Mouse (Mus musculus) myocyte (in vitro differentiated cells): ENCODE data around the gene Rcor2. TPM values are rescaled to one million over a fixed set of nuclear protein-coding genes. Genes with fewer than 3 reads are reported as not detected.
A peak's percentile ranks its signal among the peaks of the same experiment; 100 is the strongest.

ENCODE experiments used
- H3K27me3 ChIP-seq: one replicate; pipeline ENCODE4 v1.6.1; 2011; ENCODE audit not compliant: control insufficient read depth, insufficient read depth, insufficient read length
- H3K36me3 ChIP-seq: one replicate; pipeline ENCODE4 v1.6.1; 2011; ENCODE audit not compliant: control insufficient read depth, insufficient read depth
- H3K4me2 ChIP-seq: one replicate; pipeline ENCODE4 v1.6.1; 2011; ENCODE audit warnings: low read depth, control low read depth
- H3K4me3 ChIP-seq: one replicate; pipeline ENCODE4 v1.5.1; 2011; ENCODE audit warnings: mild to moderate bottlenecking, control low read depth, moderate library complexity
- H3K79me2 ChIP-seq: one replicate; pipeline ENCODE4 v1.6.1; 2011; ENCODE audit not compliant: control insufficient read depth, insufficient read depth
- H3ac ChIP-seq: one replicate; pipeline ENCODE4 v1.6.1; 2011; ENCODE audit not compliant: control insufficient read depth, insufficient read length
- CEBPB ChIP-seq: IDR thresholded peaks from 2 replicates; pipeline ENCODE4 v1.6.1; 2011; ENCODE audit warnings: mild to moderate bottlenecking, moderate library complexity; ENCODE audit not compliant: poor library complexity, insufficient read depth, severe bottlenecking
- E2F4 ChIP-seq: IDR thresholded peaks from one replicate; pipeline ENCODE4 v1.6.1; 2011; ENCODE audit warnings: mild to moderate bottlenecking, control low read depth, moderate library complexity; ENCODE audit not compliant: insufficient read depth
- MAX ChIP-seq: IDR thresholded peaks from one replicate; pipeline ENCODE4 v1.6.1; 2011; ENCODE audit warnings: low read depth, mild to moderate bottlenecking, control low read depth
- MYOD1 ChIP-seq, 3 experiments: IDR thresholded peaks; one replicate each; pipeline ENCODE4 v1.6.1; 2011; ENCODE audit warnings: control low read depth in 2 of 3, low read depth in 2 of 3, mild to moderate bottlenecking in 2 of 3, moderate library complexity in 1 of 3; ENCODE audit not compliant: insufficient read length in 2 of 3, control insufficient read depth in 1 of 3
- MYOG ChIP-seq, 3 experiments: IDR thresholded peaks; one replicate each; pipeline ENCODE4 v1.6.1; 2011; ENCODE audit warnings: control low read depth in 2 of 3, low read depth in 2 of 3, mild to moderate bottlenecking in 2 of 3; ENCODE audit not compliant: insufficient read length in 2 of 3, control insufficient read depth in 1 of 3, insufficient read depth in 1 of 3
- POLR2A ChIP-seq: IDR thresholded peaks from one replicate; pipeline ENCODE4 v1.6.1; 2011; ENCODE audit warnings: low read depth, mild to moderate bottlenecking, control low read depth, moderate library complexity; ENCODE audit not compliant: insufficient read length
- POLR2AphosphoS2 ChIP-seq: IDR thresholded peaks from one replicate; pipeline ENCODE4 v1.6.1; 2011; ENCODE audit warnings: low read depth, control low read depth; ENCODE audit not compliant: insufficient read length
- REST ChIP-seq: IDR thresholded peaks from one replicate; pipeline ENCODE4 v1.6.1; 2011; ENCODE audit warnings: mild to moderate bottlenecking, control low read depth, moderate library complexity; ENCODE audit not compliant: insufficient read depth, insufficient read length
- SRF ChIP-seq: IDR thresholded peaks from one replicate; pipeline ENCODE4 v1.6.1; 2011; ENCODE audit warnings: low read depth; ENCODE audit not compliant: control insufficient read depth, insufficient read length
- TCF12 ChIP-seq: IDR thresholded peaks from one replicate; pipeline ENCODE4 v1.6.1; 2011; ENCODE audit warnings: mild to moderate bottlenecking, control low read depth; ENCODE audit not compliant: poor library complexity, insufficient read depth, severe bottlenecking
- TCF3 ChIP-seq: IDR thresholded peaks from one replicate; pipeline ENCODE4 v1.6.1; 2011; ENCODE audit warnings: low read depth, control low read depth; ENCODE audit not compliant: insufficient read length
- USF1 ChIP-seq: IDR thresholded peaks from one replicate; pipeline ENCODE4 v1.6.1; 2011; ENCODE audit warnings: low read depth, mild to moderate bottlenecking, control low read depth, moderate library complexity
- polyA plus RNA-seq: library from polyadenylated mRNA; unstranded; fragments of >200 nt; fragmentation: generic; extraction: Trizol; gene quantifications from one replicate; pipeline ENCODE4 v1.2.1, GENCODE M21; 2012; ENCODE audit warnings: missing spikeins

Rcor2 gene
- polyA plus RNA-seq, 1 experiment, result 34.1 TPM

GRCm38 (mm10) chr19:7291958-7292709, 25.0 kb downstream of the Rcor2 start:
- Histone ChIP-seq H3K36me3 (peaks cover 2% of the 10 kb centered on the region), H3ac (no peak overlapping the region), H3K79me2 (peaks cover 40% of the 10 kb centered on the region), H3K4me2 (peak overlapping the region; percentile 45), H3K27me3 (no peaks in the 10 kb centered on the region), H3K4me3 (no peak overlapping the region)
- TF ChIP-seq REST (no peak), MYOD1 (IDR thresholded peaks at IDR 0.05; ENCODE audit: control insufficient read depth in 1 of 3, insufficient read length in 2 of 3, low read depth in 2 of 3) (peak in 1 of 3 experiments; percentile 30), CEBPB (no peak), MYOG (IDR thresholded peaks at IDR 0.05; ENCODE audit: control insufficient read depth in 1 of 3, insufficient read depth in 1 of 3, insufficient read length in 2 of 3, low read depth in 2 of 3) (peak in 1 of 3 experiments; percentile 54), TCF3 (no peak)

GRCm38 (mm10) chr19:7294098-7294876, 27.2 kb downstream of the Rcor2 start:
- H3K4me2 ChIP-seq, result no peak overlapping the region

DNA sequence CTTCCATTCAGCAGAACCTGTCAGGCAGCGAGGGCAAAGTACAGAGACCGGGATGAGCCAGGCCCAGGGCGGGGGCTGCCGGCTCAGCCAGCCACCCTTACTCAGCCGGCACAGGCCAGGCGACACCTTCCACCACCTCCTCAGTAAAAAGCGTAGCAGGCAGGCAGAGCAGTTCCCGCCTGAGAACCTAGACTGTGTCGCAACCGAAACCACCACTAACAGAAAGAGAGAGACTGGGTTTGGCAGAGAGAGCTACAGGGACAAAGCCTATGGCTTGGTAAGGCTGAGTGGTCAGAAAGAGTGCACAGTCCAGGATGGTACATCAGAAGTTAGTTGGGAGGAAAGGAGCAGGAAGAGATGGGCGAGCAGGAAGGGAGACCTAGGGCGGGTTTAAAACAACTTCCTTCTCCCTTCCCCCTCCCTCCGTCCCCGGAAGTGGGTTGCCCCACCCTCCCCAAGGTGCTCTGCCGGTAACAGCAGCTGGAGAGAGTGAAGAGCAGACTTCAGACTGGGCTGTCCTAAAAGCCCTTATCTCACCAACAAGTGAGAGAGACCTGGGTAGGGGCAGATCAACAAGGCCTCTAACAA, 28.0 kb downstream of the Rcor2 start:
- H3K4me3 ChIP-seq, result no peak overlapping the region
- H3K79me2 ChIP-seq, result peaks cover 57% of the 10 kb centered on the region

More at GRCm38 (mm10) chr19:7294098-7294876, 27.2 kb downstream of the Rcor2 start:
- peaks cover 55% of the 10 kb centered on the region for H3K79me2 ChIP-seq
- TF ChIP-seq TCF12 (no peak), USF1 (no peak), REST (no peak), MYOD1 (IDR thresholded peaks at IDR 0.05; ENCODE audit: control insufficient read depth in 1 of 3, insufficient read length in 2 of 3, low read depth in 2 of 3) (no peak), SRF (no peak), TCF3 (no peak), MYOG (IDR thresholded peaks at IDR 0.05; ENCODE audit: control insufficient read depth in 1 of 3, insufficient read depth in 1 of 3, insufficient read length in 2 of 3, low read depth in 2 of 3) (no peak), MAX (no peak), E2F4 (no peak), POLR2AphosphoS2 (no peak)
- H3K36me3 ChIP-seq, result no peaks in the 10 kb centered on the region
- H3K27me3 ChIP-seq, result no peaks in the 10 kb centered on the region
- no peak overlapping the region for H3ac ChIP-seq
- H3K4me3 ChIP-seq, result no peak overlapping the region

DNA sequence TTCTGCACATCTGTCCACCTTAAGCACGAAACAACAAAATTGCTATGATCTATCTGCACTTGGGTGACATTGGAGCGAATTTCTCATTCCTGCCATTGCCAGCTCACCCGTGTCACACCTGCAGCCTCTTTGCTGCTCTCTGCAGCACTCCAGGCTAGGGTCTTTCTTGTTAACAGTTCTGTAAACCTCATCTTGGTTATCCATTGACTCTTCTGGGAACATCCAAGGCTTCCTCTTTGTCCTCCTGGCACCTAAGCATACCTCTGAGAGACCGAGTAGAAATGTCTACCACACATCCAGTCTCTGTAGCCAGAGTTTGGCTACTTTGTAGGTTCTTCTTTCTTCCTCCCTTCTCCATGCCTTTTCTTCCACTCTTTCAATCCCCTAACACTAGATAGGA, 28.8 kb downstream of the Rcor2 start:
- no peak overlapping the region for H3K4me3 ChIP-seq
- H3K27me3 ChIP-seq, result no peaks in the 10 kb centered on the region
- H3K79me2 ChIP-seq, result peaks cover 62% of the 10 kb centered on the region
- H3K4me2 ChIP-seq, result no peak overlapping the region
- no peak overlapping the region for H3ac ChIP-seq
- TF ChIP-seq TCF3 (no peak), CEBPB (no peak), REST (no peak), POLR2AphosphoS2 (no peak), MYOG (IDR thresholded peaks at IDR 0.05; ENCODE audit: control insufficient read depth in 1 of 3, insufficient read depth in 1 of 3, insufficient read length in 2 of 3, low read depth in 2 of 3) (no peak), POLR2A (no peak), MAX (no peak), MYOD1 (IDR thresholded peaks at IDR 0.05; ENCODE audit: control insufficient read depth in 1 of 3, insufficient read length in 2 of 3, low read depth in 2 of 3) (no peak), SRF (no peak), USF1 (no peak), E2F4 (no peak), TCF12 (no peak)
- H3K36me3 ChIP-seq, result no peaks in the 10 kb centered on the region

More for the DNA sequence above, 28.0 kb downstream of the Rcor2 start:
- H3ac ChIP-seq, result no peak overlapping the region
- TF ChIP-seq USF1 (no peak), TCF3 (no peak), MYOD1 (IDR thresholded peaks at IDR 0.05; ENCODE audit: control insufficient read depth in 1 of 3, insufficient read length in 2 of 3, low read depth in 2 of 3) (no peak), CEBPB (0 out of 2 replicates have a peak, but pooled peaks have one; percentile 42), POLR2A (no peak), MYOG (IDR thresholded peaks at IDR 0.05; ENCODE audit: control insufficient read depth in 1 of 3, insufficient read depth in 1 of 3, insufficient read length in 2 of 3, low read depth in 2 of 3) (no peak)
- no peaks in the 10 kb centered on the region for H3K27me3 ChIP-seq
- peak overlapping the region; percentile 3 for H3K4me2 ChIP-seq
- H3K36me3 ChIP-seq, result no peaks in the 10 kb centered on the region
